Mouse (Mus musculus): ENCODE measurements around the gene Borcs8. TPM values are rescaled to one million over a fixed set of nuclear protein-coding genes. Genes with fewer than 3 reads are reported as not detected.

The Borcs8 gene
- polyA plus RNA-seq, 1 experiment from 2014 or later: 23.4 TPM

DNA sequence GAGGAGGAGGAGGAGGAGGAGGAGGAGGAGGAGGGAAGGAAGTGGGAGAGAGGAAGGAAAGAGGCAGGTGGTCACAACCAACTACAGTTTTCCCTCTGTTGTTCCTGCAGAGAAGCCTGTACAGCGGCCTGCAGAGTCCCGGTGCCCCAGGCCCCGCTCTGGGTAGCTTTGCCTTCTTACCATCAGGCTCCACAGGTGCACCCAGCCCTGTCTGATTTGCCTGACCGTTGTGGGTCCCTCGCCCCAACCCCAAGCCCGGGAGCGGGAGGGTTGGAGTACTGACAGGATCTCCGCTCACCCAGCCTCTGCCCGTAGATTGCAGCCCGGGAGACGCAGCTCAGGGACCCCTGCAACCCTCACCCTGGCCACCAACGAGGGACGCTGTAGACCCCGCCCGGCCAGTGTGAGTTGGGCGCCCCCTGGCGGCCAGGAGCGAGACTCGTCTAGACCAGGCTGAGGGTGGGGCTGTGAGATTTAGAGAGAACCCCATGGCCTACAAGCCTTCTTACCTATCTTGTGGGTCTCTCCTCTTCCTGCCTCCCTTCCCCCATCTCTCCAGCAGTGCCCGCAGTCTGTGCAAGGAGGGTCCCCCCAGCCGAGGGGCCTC is 27.3 kb downstream of the Borcs8 start:
- H3K9ac ChIP-seq (ENCODE audit: low read depth, low read length): no peak overlapping the region
- H3K9me3 ChIP-seq (replicated peaks; ENCODE audit: control insufficient read depth, low read length): no peaks in the 10 kb centered on the region
- WGBS (ENCODE audit: insufficient replicate concordance): 2% methylated on average over 21 of the region's 21 CpGs

DNA sequence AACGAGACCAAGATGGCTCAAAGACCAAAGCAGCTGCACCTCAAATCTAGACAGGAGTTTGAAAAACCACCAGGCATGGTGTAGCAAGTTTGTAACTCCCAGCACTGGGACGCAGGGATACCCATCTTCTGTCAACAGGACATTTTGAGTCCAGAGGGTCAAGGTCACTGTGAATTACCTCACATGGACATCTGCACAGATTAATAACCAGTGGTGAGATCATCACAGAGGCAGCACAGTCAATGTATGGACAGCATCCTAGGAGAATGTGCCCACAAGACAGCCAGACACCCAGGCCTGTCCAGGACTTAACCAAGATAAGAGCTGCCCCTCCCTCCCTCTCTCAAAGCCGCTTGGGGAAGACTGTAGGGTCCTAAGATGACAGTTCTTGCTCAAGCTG is 30.8 kb downstream of the Borcs8 start:
- H3K36me3 ChIP-seq (ENCODE audit: control insufficient read depth, insufficient read depth): no peaks in the 10 kb centered on the region
- no peak overlapping the region for H3K9ac ChIP-seq (ENCODE audit: low read depth, low read length)
- H3K27me3 ChIP-seq (ENCODE audit: control insufficient read depth, insufficient read depth, low read depth, low read length): peaks cover 9% of the 10 kb centered on the region; the same call in 1 of the 2 replicates
- H3K4me2 ChIP-seq (ENCODE audit: low read depth, low read length): no peak overlapping the region
- 0 out of 2 replicates have a peak overlapping the region, but pooled peaks have one; percentile 12 for H3K27ac ChIP-seq (ENCODE audit: low read length)
- 51% methylated on average over 3 of the region's 3 CpGs for WGBS (ENCODE audit: insufficient replicate concordance)
- peaks cover 40% of the 10 kb centered on the region for H3K4me1 ChIP-seq (ENCODE audit: control insufficient read depth, low read depth, low read length)
- no peaks in the 10 kb centered on the region for H3K9me3 ChIP-seq (replicated peaks; ENCODE audit: control insufficient read depth, low read length)
- ATAC-seq (ENCODE audit: low read depth): no peak
- H3K4me3 ChIP-seq (ENCODE audit: low read depth, low read length): no peak overlapping the region

More for the DNA sequence above, 27.3 kb downstream of the Borcs8 start:
- Histone ChIP-seq H3K27me3 (ENCODE audit: control insufficient read depth, insufficient read depth, low read depth, low read length) (peaks cover 12% of the 10 kb centered on the region; the same call in 1 of the 2 replicates), H3K4me3 (ENCODE audit: low read depth, low read length) (no peak overlapping the region; the same call in 1 of the 2 replicates), H3K4me1 (ENCODE audit: control insufficient read depth, low read depth, low read length) (peaks cover 20% of the 10 kb centered on the region), H3K27ac (ENCODE audit: low read length) (no peak overlapping the region), H3K4me2 (ENCODE audit: low read depth, low read length) (peak overlapping the region; percentile 44), H3K36me3 (ENCODE audit: control insufficient read depth, insufficient read depth) (no peaks in the 10 kb centered on the region)
- ATAC-seq (ENCODE audit: low read depth): peak; percentile 53

GRCm38 (mm10) chr8:70170748-70171147 is 31.4 kb downstream of the Borcs8 start:
- no peak overlapping the region for H3K27ac ChIP-seq (ENCODE audit: low read length)
- WGBS (ENCODE audit: insufficient replicate concordance): 49% methylated on average over 3 of the region's 3 CpGs

DNA sequence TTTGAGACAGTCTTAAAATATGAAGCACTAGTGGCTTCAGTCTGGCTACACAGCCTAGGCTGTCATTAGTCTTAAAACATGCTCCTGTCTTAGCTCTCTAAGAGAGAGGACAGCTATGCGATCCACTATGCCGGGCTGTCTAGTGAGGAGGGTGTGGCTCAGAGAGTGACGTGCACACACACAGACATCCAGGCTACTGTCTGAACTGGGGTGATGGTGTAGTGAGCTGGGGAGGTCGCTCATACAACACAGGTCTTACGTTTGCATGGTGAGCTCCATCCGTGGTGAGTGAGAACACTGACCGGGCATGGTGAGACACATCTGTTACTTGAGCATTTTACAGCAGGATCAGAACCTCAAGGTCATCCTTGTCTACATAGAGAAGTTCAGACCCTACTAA is 31.9 kb downstream of the Borcs8 start:
- no peaks in the 10 kb centered on the region for H3K27me3 ChIP-seq (ENCODE audit: control insufficient read depth, insufficient read depth, low read depth, low read length)
- H3K36me3 ChIP-seq (ENCODE audit: control insufficient read depth, insufficient read depth): no peaks in the 10 kb centered on the region
- no peak overlapping the region for H3K4me2 ChIP-seq (ENCODE audit: low read depth, low read length)
- WGBS (ENCODE audit: insufficient replicate concordance): 61% methylated on average over 7 of the region's 7 CpGs
- no peaks in the 10 kb centered on the region for H3K9me3 ChIP-seq (replicated peaks; ENCODE audit: control insufficient read depth, low read length)
- H3K4me1 ChIP-seq (ENCODE audit: control insufficient read depth, low read depth, low read length): peaks cover 40% of the 10 kb centered on the region
- no peak for ATAC-seq (ENCODE audit: low read depth)
- no peak overlapping the region for H3K4me3 ChIP-seq (ENCODE audit: low read depth, low read length)
- H3K27ac ChIP-seq (ENCODE audit: low read length): peak overlapping the region; percentile 55; the same call in 1 of the 2 replicates
- H3K9ac ChIP-seq (ENCODE audit: low read depth, low read length): no peak overlapping the region

More at GRCm38 (mm10) chr8:70170748-70171147, 31.4 kb downstream of the Borcs8 start:
- no peak overlapping the region for H3K9ac ChIP-seq (ENCODE audit: low read depth, low read length)
- H3K36me3 ChIP-seq (ENCODE audit: control insufficient read depth, insufficient read depth): no peaks in the 10 kb centered on the region
- no peaks in the 10 kb centered on the region for H3K9me3 ChIP-seq (replicated peaks; ENCODE audit: control insufficient read depth, low read length)
- ATAC-seq (ENCODE audit: low read depth): no peak
- H3K27me3 ChIP-seq (ENCODE audit: control insufficient read depth, insufficient read depth, low read depth, low read length): 0 out of 2 replicates have a peak, but pooled peaks cover 4% of the 10 kb centered on the region
- no peak overlapping the region for H3K4me2 ChIP-seq (ENCODE audit: low read depth, low read length)
- no peak overlapping the region for H3K4me3 ChIP-seq (ENCODE audit: low read depth, low read length)
- H3K4me1 ChIP-seq (ENCODE audit: control insufficient read depth, low read depth, low read length): peaks cover 40% of the 10 kb centered on the region

DNA sequence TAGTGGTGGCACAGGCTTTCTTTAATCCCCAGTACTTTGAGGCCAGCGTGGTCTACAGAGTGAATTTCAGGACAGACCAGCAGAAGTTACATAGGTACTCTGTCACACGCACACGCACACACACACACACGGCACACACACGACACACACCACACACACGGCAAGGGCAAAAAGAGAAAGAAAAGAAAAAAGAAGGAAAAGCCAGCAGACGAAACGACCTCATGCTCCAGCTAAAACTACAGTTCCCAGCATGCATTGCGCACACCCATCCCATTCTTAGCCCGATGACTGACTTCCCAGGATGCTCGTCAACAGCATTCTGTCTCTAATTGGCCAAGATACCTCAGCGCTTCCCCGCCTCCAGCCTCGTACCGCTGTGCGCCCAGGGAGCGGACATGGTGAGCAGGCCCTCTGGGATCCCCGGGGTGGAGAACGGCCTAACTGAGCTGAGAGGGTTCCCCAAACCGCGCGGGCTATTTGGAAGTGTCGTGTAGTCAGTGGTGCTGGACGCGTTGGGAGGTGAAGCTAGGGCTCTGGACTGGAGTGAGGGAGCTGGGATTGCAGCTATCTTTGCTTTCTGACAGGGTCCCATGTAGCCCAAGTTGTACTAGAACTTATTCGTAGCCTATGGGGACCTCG is 32.9 kb downstream of the Borcs8 start, which contains the start of gene Tmem161a:
Tmem161a (plus strand) TSS at position 314 of the 639 bp plus-strand sequence.
- Histone ChIP-seq H3K9ac (ENCODE audit: low read depth, low read length) (peak within 1 kb of the TSS; percentile 67), H3K27me3 (ENCODE audit: control insufficient read depth, insufficient read depth, low read depth, low read length) (no peaks in the 10 kb centered on the region), H3K4me2 (ENCODE audit: low read depth, low read length) (peak within 1 kb of the TSS; percentile 59), H3K27ac (ENCODE audit: low read length) (peak within 1 kb of the TSS; percentile 55), H3K36me3 (ENCODE audit: control insufficient read depth, insufficient read depth) (no peaks in the 10 kb centered on the region), H3K4me1 (ENCODE audit: control insufficient read depth, low read depth, low read length) (peaks cover 38% of the 10 kb centered on the region), H3K9me3 (replicated peaks; ENCODE audit: control insufficient read depth, low read length) (no peaks in the 10 kb centered on the region), H3K4me3 (ENCODE audit: low read depth, low read length) (peak within 1 kb of the TSS; percentile 63)
- peak; percentile 97 for ATAC-seq (ENCODE audit: low read depth)
- WGBS (ENCODE audit: insufficient replicate concordance): 2% methylated on average over 27 of the region's 27 CpGs

DNA sequence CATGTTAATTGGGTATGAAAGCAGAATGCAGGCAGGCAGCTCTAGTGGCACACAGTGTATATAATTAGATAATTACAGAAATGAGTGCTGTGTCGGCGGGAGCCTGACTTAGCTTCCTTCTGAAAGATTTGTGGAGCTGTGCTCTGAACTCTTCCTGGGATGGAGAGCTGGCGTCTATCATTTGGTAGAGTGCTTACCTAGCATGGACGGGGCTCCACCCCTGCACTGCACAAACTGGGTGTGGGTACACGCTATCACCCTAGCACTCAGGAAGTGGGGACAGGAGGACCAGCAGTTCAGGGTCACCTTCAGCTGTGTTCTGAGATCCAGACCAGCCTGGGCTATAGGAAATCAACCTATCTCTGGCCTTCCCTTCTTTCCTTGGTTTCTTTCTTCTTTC is 34.0 kb downstream of the Borcs8 start:
- Histone ChIP-seq H3K36me3 (ENCODE audit: control insufficient read depth, insufficient read depth) (peaks cover 2% of the 10 kb centered on the region; the same call in 1 of the 2 replicates), H3K27ac (ENCODE audit: low read length) (no peak overlapping the region), H3K4me2 (ENCODE audit: low read depth, low read length) (peak overlapping the region; percentile 59; the same call in 1 of the 2 replicates), H3K9ac (ENCODE audit: low read depth, low read length) (no peak overlapping the region), H3K27me3 (ENCODE audit: control insufficient read depth, insufficient read depth, low read depth, low read length) (no peaks in the 10 kb centered on the region), H3K4me1 (ENCODE audit: control insufficient read depth, low read depth, low read length) (peaks cover 38% of the 10 kb centered on the region), H3K4me3 (ENCODE audit: low read depth, low read length) (peak overlapping the region; percentile 63; the same call in 1 of the 2 replicates), H3K9me3 (replicated peaks; ENCODE audit: control insufficient read depth, low read length) (no peaks in the 10 kb centered on the region)
- 28% methylated on average over 5 of the region's 5 CpGs for WGBS (ENCODE audit: insufficient replicate concordance)
- peak; percentile 39; the same call in 1 of the 2 replicates for ATAC-seq (ENCODE audit: low read depth)

GRCm38 (mm10) chr8:70174079-70174478 is 34.8 kb downstream of the Borcs8 start:
- Histone ChIP-seq H3K4me2 (ENCODE audit: low read depth, low read length) (no peak overlapping the region; the same call in 1 of the 2 replicates), H3K36me3 (ENCODE audit: control insufficient read depth, insufficient read depth) (peaks cover 2% of the 10 kb centered on the region; the same call in 1 of the 2 replicates), H3K4me3 (ENCODE audit: low read depth, low read length) (no peak overlapping the region), H3K27ac (ENCODE audit: low read length) (no peak overlapping the region; the same call in 1 of the 2 replicates), H3K27me3 (ENCODE audit: control insufficient read depth, insufficient read depth, low read depth, low read length) (no peaks in the 10 kb centered on the region), H3K9ac (ENCODE audit: low read depth, low read length) (no peak overlapping the region), H3K9me3 (replicated peaks; ENCODE audit: control insufficient read depth, low read length) (no peaks in the 10 kb centered on the region), H3K4me1 (ENCODE audit: control insufficient read depth, low read depth, low read length) (peaks cover 38% of the 10 kb centered on the region)
- ATAC-seq (ENCODE audit: low read depth): no peak
- 68% methylated on average over 7 of the region's 7 CpGs for WGBS (ENCODE audit: insufficient replicate concordance)

DNA sequence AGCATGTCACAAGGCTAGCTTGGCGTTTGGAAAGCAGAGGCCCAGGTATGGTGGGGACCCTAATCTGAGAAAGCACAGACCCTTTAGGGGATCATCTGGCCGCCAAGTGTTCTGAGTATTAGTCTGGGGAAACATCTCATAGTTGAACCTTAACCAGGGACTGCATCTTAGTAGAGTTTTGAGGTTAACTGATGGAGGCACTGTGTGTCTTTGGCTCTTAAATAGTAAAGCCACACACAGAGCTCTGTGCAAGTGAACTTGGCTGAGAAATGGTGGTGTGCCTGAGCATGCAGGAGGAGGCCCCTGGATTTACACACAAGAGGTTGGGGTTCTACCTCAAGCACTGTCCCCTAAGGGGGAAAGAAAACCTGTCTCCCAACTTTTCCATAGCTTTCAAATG is 38.9 kb downstream of the Borcs8 start:
- H3K4me2 ChIP-seq (ENCODE audit: low read depth, low read length): no peak overlapping the region
- no peak overlapping the region for H3K4me3 ChIP-seq (ENCODE audit: low read depth, low read length)
- peaks cover 31% of the 10 kb centered on the region for H3K4me1 ChIP-seq (ENCODE audit: control insufficient read depth, low read depth, low read length)
- H3K27me3 ChIP-seq (ENCODE audit: control insufficient read depth, insufficient read depth, low read depth, low read length): no peaks in the 10 kb centered on the region
- ATAC-seq (ENCODE audit: low read depth): no peak
- WGBS (ENCODE audit: insufficient replicate concordance): 75% methylated on average over 2 of the region's 2 CpGs
- H3K9ac ChIP-seq (ENCODE audit: low read depth, low read length): no peak overlapping the region
- H3K9me3 ChIP-seq (replicated peaks; ENCODE audit: control insufficient read depth, low read length): no peaks in the 10 kb centered on the region
- H3K36me3 ChIP-seq (ENCODE audit: control insufficient read depth, insufficient read depth): peaks cover 2% of the 10 kb centered on the region
- no peak overlapping the region for H3K27ac ChIP-seq (ENCODE audit: low read length)

DNA sequence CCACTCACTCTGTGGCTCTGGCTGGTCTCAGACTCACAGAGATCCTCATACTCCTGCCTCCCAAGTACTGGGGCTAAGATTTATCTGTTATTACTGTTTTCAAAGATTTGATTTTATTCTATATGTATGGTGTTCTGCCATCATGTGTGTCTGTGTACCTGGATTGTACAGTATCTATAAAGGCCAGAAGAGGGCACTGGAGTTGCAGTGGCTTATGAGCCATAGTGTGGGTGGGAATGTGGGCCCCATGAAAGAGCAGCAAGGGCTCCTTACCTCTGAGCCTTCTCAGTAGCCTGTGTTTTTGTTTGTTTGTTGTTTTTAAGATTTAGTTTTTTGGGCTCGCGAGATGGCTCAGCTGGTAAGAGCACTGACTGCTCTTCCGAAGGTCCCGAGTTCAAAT is 39.8 kb downstream of the Borcs8 start:
- Histone ChIP-seq H3K27me3 (ENCODE audit: control insufficient read depth, insufficient read depth, low read depth, low read length) (no peaks in the 10 kb centered on the region), H3K27ac (ENCODE audit: low read length) (no peak overlapping the region), H3K36me3 (ENCODE audit: control insufficient read depth, insufficient read depth) (peaks cover 2% of the 10 kb centered on the region), H3K9me3 (replicated peaks; ENCODE audit: control insufficient read depth, low read length) (no peaks in the 10 kb centered on the region), H3K4me1 (ENCODE audit: control insufficient read depth, low read depth, low read length) (peaks cover 22% of the 10 kb centered on the region), H3K4me2 (ENCODE audit: low read depth, low read length) (no peak overlapping the region), H3K9ac (ENCODE audit: low read depth, low read length) (no peak overlapping the region), H3K4me3 (ENCODE audit: low read depth, low read length) (no peak overlapping the region)
- 79% methylated on average over 4 of the region's 4 CpGs for WGBS (ENCODE audit: insufficient replicate concordance)
- no peak for ATAC-seq (ENCODE audit: low read depth)

Measured in liver, embryonic 16.5 days (tissue).